Mouse (Mus musculus) stomach, embryonic 15.5 days (tissue): ENCODE measurements at regions not wholly inside any gene's neighbourhood (a gene's known extent, or its start where the extent isn't known, plus 50 kb on each side); places are given as distances from the start of the nearest gene placed in this dataset. TPM values are rescaled to one million over a fixed set of nuclear protein-coding genes. Genes with fewer than 3 reads are reported as not detected.
A peak's percentile ranks its signal among the peaks of the same experiment; 100 is the strongest.

Experiments
- ATAC-seq: fragments of 200-750 bp; cut with Nextera tagmentation; 2 replicates; pipeline ENCODE4 v1.8.0; 2017; ENCODE audit warnings: low read depth, moderate number of reproducible peaks, moderate TSS enrichment; ENCODE audit not compliant: insufficient read depth, low FRiP score
- H3K27ac ChIP-seq: fragments of 300-500 bp; sonication (generic); 2 replicates; pipeline ENCODE4 v1.5.1; 2015; ENCODE audit warnings: mild to moderate bottlenecking, inconsistent platforms
- H3K27me3 ChIP-seq: fragments of 300-500 bp; sonication (generic); replicated peaks from 2 replicates; pipeline ENCODE4 v1.6.1; 2015; ENCODE audit warnings: inconsistent platforms
- H3K36me3 ChIP-seq: fragments of 300-500 bp; sonication (generic); 2 replicates; pipeline ENCODE4 v1.6.1; 2015; ENCODE audit warnings: inconsistent platforms
- H3K4me1 ChIP-seq: fragments of 300-500 bp; sonication (generic); 2 replicates; pipeline ENCODE4 v1.6.1; 2015; ENCODE audit warnings: inconsistent platforms
- H3K4me2 ChIP-seq: fragments of 300-500 bp; sonication (generic); 2 replicates; pipeline ENCODE4 v1.6.1; 2015; ENCODE audit warnings: mild to moderate bottlenecking, inconsistent platforms
- H3K4me3 ChIP-seq: fragments of 300-500 bp; sonication (generic); replicated peaks from 2 replicates; pipeline ENCODE4 v1.5.1; 2015; ENCODE audit warnings: inconsistent platforms
- H3K9ac ChIP-seq: fragments of 300-500 bp; sonication (generic); 2 replicates; pipeline ENCODE4 v1.6.1; 2015; ENCODE audit warnings: inconsistent platforms
- H3K9me3 ChIP-seq: fragments of 300-500 bp; sonication (generic); 2 replicates; pipeline ENCODE4 v1.6.1; 2016; ENCODE audit warnings: inconsistent platforms
- WGBS: fragments of 180-500 bp; shearing (Covaris S2); methylation state at CpG from one replicate; pipeline ENCODE4 v1.1.7; 2015; 5-methylcytosine and 5-hydroxymethylcytosine counted together
- microRNA-seq: library from miRNA; unstranded; fragments of <30 nt; microRNA quantifications from one replicate; pipeline ENCODE4, GENCODE M21; 2016

DNA sequence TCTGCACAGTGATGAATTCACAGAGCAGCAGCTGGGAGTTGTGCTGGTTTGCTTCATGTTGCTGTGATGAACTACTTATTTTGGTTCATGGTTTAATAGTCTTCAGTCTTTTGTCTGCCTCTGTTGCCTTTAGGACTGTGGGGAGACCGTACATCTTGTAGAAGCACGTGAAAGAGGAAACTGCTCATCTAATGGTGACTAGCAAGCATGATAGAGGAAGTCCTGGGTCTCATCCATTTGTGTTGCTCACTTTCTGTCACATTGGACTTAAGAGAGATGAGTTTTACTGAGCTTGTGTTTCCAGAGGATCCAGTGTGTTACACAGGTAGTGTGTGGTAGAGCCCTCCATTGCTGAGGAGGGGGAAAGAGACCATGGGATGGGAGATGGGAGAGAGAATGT lies 67.6 kb upstream of the Prdm1 start:
- H3K4me1 ChIP-seq, result no peaks in the 10 kb centered on the region
- no peak for ATAC-seq
- no peaks in the 10 kb centered on the region for H3K27me3 ChIP-seq
- WGBS, result 68% methylated on average over 2 of the region's 2 CpGs
- H3K4me3 ChIP-seq, result no peak overlapping the region
- H3K36me3 ChIP-seq, result no peaks in the 10 kb centered on the region
- H3K27ac ChIP-seq, result no peak overlapping the region
- H3K9me3 ChIP-seq, result no peaks in the 10 kb centered on the region
- H3K9ac ChIP-seq, result no peak overlapping the region
- H3K4me2 ChIP-seq, result no peak overlapping the region

GRCm38 (mm10) chr10:44589842-44590241 lies 61.5 kb upstream of the Prdm1 start:
- H3K4me2 ChIP-seq, result no peak overlapping the region
- peaks cover 8% of the 10 kb centered on the region for H3K4me1 ChIP-seq
- WGBS, result 62% methylated on average over 6 of the region's 6 CpGs
- H3K9me3 ChIP-seq, result no peaks in the 10 kb centered on the region
- H3K27ac ChIP-seq, result peak overlapping the region; percentile 44; the same call in 1 of the 2 replicates
- no peak overlapping the region for H3K4me3 ChIP-seq
- no peaks in the 10 kb centered on the region for H3K36me3 ChIP-seq
- no peak for ATAC-seq
- no peak overlapping the region for H3K9ac ChIP-seq
- H3K27me3 ChIP-seq, result no peaks in the 10 kb centered on the region

DNA sequence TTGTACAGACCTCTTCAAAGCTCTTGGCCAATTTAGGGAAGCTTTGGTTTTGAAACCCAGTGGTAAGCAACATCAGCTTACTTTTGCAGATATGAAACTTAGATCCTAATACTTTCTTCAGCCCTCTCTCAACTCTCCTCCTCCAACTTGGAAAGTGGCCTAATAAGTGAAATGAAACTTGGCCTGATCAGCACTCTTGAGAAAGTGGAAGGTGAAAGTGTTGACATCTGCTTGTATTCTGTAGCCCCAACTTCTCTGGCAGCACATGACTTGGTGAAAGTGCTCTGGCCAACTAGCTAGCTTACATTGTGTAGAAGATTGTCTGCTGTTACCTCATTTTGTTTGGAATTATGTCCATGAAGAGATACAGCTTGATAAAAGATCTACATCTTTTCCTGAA lies 61.1 kb upstream of the Prdm1 start:
- H3K36me3 ChIP-seq, result no peaks in the 10 kb centered on the region
- H3K27me3 ChIP-seq, result no peaks in the 10 kb centered on the region
- no peaks in the 10 kb centered on the region for H3K9me3 ChIP-seq
- H3K4me2 ChIP-seq, result no peak overlapping the region
- H3K27ac ChIP-seq, result no peak overlapping the region
- peaks cover 8% of the 10 kb centered on the region for H3K4me1 ChIP-seq
- no peak for ATAC-seq
- no peak overlapping the region for H3K9ac ChIP-seq
- H3K4me3 ChIP-seq, result no peak overlapping the region

DNA sequence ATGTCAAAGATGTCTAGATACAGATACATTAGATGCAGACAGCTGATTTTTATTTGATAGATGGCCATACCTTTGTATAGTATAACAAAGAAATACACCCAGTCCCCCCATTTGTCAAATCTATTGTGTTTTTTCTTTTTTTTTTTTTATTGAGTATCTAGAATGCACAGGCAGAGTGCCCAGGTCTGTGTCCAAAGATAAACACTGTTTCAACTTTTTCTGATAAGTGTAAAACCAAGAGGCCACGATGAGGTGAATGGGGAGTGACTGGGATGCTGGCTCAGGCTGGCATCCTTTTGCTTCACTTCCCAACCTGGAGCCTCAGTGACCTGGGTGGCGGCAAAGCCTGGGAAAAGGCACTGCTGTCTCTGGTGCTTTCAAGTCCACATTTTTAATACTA lies 54.4 kb upstream of the Prdm1 start:
- Histone ChIP-seq H3K36me3 (no peaks in the 10 kb centered on the region), H3K4me2 (no peak overlapping the region), H3K27ac (no peak overlapping the region), H3K27me3 (no peaks in the 10 kb centered on the region), H3K4me3 (no peak overlapping the region), H3K9ac (no peak overlapping the region), H3K4me1 (no peaks in the 10 kb centered on the region), H3K9me3 (no peaks in the 10 kb centered on the region)
- WGBS, result 70% methylated on average over 2 of the region's 2 CpGs
- no peak for ATAC-seq

Small RNAs in the stretch of these regions (microRNA-seq; reads per million reads assigned to microRNA genes)
- not detected for gene Gm24271
